Mouse (Mus musculus): ENCODE data around the gene Csnk1g2.

DNA sequence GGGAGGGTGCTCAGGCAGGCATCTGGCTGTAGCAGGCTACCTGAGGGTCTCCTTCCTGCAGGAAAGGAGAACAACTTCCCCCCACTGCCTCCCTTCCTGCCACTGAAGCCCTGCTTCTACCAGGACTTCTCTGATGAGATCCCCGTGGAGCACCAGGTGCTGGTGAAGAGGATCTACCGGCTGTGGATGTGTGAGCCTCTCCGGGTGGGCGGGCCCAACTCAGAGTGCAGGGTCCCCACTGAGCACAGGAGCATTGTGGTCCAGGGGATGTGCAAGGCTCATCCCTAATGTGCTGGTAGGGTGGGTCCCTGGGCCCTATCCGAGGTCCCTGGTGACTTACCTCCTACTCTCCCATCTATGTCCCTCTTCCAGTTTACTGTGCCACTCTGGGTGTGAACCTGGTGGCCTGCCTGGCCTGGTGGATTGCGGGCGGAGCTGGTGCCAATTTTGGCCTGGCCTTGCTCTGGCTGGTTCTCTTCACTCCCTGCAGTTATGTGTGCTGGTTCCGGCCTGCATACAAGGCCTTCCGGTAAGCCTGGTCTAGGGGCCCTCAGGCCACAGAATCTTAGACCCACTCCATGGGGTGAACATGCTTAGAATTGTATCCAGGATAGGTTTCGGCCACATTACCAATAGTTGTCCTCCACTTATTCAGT lies 13.2 kb upstream of the Csnk1g2 start:
- TF ChIP-seq CTCF (IDR thresholded peaks at IDR 0.05; ENCODE audit: low read depth) (no peak), EP300 (optimal IDR thresholded peaks at IDR 0.05) (no peak)
